Mouse (Mus musculus): ENCODE measurements at regions not wholly inside any gene's neighbourhood (a gene's known extent, or its start where the extent isn't known, plus 50 kb on each side); places are given as distances from the start of the nearest gene placed in this dataset.

DNA sequence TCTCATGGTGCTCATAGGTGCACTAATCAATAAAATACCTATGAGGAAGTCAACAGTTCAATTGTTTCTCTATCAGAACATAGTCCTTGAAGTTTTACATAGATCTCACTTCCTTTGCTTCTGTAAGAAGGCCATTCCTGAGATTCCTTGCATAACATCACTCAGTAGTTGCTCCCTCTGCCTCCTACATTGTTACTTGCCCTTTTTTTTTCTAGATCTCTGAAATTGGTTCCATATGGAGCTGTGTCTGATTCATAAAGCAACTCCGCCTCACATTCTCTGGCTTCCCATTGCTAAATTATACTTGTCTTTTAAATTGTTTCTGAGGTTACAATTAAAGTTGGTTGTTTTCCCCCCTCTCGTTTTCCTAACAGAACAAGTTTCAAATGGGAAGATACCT is 1000.7 kb downstream of the Ttll7 start:
- TF ChIP-seq CTCF (IDR thresholded peaks at IDR 0.05; ENCODE audit: borderline replicate concordance, insufficient read depth, low read depth, low read length) (no peak), POLR2A (IDR thresholded peaks at IDR 0.05; ENCODE audit: borderline replicate concordance, insufficient read depth, low read length) (no peak)

Measured in cerebellum, adult 2 months (tissue).